Mouse (Mus musculus) kidney, postnatal 10 days (tissue): Measurements from ENCODE around the gene Kirrel3.

Experiments used
- DNase-seq: peaks from one replicate; pipeline ENCODE4 v3.0.0; 2021; ENCODE audit warnings: mixed read lengths

Gene Kirrel3

DNA sequence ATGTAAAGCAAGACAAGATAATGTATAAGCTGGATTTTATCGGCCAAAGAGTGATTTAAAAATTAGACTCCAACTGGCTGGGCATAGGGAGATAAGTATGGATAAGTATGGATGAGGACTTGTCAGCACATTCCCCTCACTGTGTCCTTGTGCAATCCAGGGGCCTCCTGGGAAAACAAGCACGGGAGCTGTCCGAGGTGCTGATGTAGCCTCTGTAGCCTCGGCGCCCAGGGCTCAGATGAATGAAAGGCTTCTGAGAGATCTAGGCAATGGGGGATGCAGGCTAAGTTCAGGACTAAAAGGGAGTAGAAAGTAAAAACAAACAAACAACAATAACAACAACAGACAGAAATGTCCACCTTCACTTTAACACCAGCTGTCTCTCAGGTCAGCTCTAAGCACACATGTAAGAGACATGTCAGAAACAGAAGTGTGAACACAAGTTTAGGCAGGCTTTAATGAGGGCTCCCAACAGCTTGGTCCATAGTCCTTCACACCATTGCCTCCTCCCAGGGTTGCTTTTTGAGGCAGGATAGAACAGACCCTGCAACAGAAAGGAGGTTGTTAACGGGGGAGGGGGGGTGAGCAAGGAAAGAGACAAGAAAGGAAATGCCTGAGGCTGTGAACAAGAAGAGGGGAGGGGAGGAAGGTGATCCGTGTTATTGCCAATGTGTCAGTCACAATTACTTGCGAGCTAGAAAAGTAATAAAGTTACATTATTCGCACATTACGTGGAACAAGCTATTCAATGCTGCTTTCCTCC is 352.2 kb downstream of the Kirrel3 start:
- peak; percentile 73 for DNase-seq

DNA sequence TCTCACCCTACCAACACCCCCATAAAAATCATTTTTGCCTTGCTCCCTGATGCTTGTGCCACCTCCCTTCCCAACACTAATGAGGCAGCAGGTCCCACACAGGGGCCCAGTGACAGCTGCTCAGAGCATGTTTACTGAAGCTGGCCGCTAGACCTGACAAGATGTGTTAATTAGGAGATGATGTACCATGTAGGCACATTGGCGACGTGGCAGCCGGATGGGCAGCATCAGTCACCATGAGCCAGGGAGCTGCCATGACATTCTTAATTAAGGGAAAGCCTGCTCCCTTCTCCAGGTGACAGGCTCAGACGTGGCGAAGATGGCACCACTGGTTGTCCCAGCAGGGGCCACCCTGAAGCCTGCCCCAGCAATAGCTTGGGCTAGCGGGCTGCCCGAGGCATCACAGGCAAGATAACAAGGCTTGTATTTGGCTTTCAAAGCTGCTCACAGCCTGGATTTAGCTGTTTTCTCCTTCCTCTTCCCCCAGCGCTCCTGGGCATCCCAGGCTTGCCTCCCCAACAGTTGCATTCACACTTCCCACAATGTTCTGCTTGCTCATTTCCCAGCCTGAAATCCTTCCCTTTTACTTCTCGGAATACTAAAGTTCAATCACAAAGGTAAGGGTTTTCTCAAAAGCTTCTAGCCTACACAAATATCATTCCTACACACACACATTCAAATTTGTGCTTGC is 357.7 kb downstream of the Kirrel3 start:
- no peak for DNase-seq

- DNase-seq, result no peak
Measured at GRCm38 (mm10) chr9:34846440-34846839, 360.7 kb downstream of the Kirrel3 start.

- DNase-seq, result peak; percentile 27
Measured at GRCm38 (mm10) chr9:34847664-34848063, 362.0 kb downstream of the Kirrel3 start.

DNA sequence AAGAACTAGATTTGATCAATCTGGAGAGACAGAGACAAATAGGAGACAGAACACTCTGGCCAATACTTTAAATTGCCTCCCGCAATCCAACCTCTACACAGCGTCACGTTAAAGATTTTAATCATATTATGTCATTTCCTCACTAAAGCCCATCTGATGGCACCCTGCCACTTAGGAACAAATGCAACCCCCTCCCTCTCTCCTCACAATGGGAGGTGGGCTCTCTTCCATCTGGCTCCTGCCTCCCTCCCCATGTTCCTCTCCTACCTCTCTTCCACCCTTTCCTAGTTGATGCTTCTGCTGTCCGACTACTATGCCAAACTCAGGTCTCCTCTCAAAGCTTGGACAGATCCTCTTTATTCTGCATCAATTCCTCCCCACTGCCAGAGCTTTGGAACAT is 365.4 kb downstream of the Kirrel3 start:
- DNase-seq, result no peak

GRCm38 (mm10) chr9:34857575-34857974 is 371.9 kb downstream of the Kirrel3 start:
- peak; percentile 19 for DNase-seq

DNA sequence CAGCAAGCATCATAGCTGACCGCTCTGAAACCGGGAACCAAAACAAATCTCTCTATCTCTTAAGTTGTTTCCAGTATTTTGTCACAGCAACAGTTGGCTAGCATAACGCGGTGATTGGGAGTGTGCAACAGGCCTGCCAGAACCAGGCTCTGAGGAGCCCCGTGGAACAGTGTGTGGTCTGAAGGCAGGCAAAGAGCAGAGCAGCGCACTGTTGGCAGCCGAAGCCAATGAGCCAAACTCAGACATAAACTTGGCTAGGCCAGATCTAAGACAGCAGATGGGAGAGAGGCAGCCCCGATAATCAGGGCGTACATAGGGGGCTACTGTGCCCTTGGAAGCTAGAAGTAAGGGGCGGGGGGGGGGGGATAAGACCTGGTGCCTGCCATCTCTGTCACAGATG is 372.4 kb downstream of the Kirrel3 start:
- DNase-seq, result no peak

GRCm38 (mm10) chr9:34860934-34861333 is 375.2 kb downstream of the Kirrel3 start:
- DNase-seq, result no peak

- peak; percentile 60 for DNase-seq
Measured at GRCm38 (mm10) chr9:34861775-34862174, 376.1 kb downstream of the Kirrel3 start.

DNA sequence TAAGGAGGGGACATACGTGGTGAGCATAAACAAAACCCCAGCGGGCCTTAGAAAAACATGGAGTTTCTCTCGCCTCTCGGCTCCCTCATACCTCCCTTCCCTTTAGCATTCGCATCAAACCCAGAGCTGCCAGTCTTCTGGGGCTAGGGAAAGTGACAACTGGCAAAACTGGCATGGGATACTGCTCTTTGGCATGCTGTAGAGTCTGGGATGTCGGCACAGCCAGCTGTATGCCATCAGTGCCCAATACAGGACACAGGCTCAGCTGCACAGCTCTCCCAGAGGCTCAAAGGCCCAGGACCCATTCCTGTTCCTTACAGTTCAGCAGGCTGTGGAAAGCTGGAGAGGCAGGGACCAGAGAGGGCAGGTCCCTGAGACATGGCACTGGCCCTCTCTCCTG is 379.9 kb downstream of the Kirrel3 start:
- DNase-seq, result no peak

DNA sequence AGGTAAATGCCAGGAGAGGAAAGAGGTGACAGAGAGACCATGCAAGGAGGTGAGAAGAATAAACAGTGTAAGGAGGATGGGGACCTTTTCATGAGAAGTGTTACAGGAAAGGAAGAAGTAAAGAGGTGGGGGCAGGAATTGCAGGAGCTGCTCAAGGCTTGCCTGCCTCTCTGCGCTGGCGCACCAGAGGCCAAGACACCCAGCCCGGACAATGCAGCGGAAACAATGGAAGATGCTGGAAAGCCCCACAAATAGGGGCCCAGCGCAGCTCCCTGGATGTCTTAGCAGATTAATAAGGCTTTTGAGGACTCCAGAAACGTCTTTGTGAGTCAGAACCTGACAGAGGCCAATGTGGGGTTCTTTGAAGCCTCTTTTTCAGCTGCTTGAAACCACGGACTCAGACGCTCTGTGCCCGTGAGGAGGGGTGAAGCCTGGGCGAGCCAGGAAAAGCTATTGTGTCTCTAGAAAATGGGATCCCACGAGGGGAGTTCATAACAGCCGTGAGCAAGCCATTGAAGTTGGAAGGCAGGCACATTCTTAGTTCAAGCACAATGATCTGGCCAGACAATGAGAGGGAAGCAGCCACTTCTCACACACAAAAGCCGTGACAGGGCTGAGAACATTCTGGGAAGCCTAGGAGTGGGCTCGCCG is 385.7 kb downstream of the Kirrel3 start:
- no peak for DNase-seq

DNA sequence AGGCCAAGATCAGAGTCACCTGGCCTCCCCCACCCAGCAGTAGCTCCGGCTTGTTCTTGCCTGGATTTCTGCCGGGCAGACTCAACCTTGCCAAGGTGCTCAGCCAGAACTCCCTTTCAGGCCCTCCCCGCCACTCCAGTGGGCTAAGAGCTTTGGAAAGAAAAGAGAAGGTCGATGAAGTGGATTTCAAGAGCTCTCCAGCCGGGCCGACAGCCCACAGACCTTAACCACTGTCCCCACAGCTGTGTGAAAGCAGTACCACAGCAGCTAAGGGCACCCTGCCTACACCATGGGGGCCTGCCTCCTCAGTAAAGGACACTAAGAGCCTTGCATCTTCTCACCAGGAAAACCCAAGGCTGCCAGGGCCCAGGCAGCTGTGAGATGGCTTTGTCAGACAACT is 389.5 kb downstream of the Kirrel3 start:
- no peak for DNase-seq

DNA sequence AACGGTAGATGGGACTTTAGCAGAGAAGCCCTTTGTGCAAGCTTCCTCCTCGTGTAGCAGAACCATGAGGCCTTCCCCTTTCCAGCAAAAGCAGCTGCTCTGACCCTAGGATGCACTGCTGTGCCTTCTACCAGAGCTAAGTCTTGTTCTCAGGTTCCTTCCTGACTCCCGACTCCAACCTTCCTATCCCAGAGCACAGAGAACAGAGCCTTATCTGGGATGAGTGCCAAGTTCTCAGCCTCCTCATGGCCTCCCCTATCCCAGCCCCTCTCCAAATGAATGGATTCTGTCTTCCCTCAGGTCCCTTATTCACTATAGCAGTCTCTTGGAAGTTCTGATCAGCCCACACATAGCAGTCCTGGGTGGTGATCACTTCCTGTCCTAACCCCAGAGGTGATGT is 391.5 kb downstream of the Kirrel3 start:
- no peak for DNase-seq

DNA sequence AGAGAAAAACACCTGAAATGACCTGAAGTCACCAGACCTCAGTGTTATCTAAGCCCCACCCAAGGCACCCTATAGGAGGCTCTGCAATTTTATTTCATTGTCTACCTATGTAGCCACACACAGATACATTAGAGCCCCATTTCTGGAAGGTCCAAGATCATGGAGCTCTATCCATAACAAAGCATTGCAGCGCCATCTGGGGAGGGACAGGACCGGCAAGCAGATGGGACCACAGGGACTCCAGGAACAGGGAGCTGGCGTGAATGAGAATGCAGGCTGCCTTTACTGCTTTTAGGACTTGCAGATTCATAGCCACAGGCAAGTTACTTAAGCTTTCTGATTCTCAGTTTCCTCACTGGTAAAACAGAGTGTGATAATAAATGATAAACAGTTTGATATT is 392.1 kb downstream of the Kirrel3 start:
- no peak for DNase-seq

DNA sequence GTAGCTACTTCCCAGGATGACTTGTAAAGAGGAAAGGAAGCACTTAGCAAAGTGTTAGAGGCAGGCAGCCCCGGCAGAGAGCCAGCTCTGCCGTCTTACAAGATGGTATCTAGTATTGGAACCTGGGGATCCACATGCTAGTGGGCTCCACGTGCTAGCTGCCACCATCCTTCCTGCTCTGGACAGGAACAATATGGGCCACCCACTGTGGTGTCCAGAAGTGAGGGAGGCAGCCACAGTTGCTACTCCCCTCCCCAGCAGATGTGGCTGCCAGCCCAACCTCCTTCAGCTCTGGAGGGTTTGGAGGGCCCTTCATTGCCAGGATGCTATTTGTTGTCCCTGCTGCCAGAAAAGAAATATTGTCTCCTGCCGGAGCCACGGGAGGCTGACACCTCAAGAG is 396.1 kb downstream of the Kirrel3 start:
- no peak for DNase-seq

DNA sequence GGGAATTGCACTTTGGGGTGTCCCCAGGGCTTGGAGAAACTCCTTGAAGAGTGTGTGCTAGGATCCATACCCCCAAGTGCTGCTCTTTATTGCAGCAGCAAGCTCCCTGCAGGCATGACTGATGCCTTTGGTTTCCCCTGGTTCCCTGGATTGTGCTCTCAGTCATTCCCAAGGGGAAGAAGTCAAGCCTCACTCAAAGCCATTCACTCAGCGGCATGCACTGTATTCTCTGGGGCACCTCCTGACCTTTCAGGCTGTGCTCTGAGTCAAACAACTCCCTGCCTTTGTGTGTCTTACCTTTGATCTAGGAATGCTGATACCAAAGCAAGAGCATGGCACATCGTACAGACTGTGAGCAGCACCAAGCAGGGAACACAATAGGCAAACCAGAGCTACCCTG is 396.5 kb downstream of the Kirrel3 start:
- no peak for DNase-seq

GRCm38 (mm10) chr9:34883122-34883521 is 397.4 kb downstream of the Kirrel3 start:
- no peak for DNase-seq

- DNase-seq, result no peak
Measured at GRCm38 (mm10) chr9:34884325-34884724, 398.6 kb downstream of the Kirrel3 start.

DNA sequence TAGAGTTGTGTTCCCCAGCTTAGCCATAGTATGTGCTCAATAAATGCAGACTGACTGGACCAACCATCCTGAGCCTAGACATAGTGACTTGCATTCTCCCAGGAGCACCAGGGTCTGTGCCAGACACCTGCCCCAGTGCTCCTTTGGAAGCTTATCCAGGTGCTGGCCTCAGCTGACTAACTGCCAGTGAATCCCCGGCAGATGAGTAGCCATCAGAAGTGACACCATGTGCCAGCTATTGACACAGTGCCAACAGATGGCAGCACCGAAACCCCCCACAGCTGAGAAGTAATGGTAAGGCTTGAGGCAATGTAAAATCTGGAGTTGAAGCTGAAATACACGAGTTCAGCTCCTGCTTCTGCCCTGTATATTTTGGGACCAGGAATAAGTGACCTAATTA is 399.2 kb downstream of the Kirrel3 start:
- DNase-seq, result no peak

GRCm38 (mm10) chr9:34886746-34887145 is 401.1 kb downstream of the Kirrel3 start:
- DNase-seq, result no peak

DNA sequence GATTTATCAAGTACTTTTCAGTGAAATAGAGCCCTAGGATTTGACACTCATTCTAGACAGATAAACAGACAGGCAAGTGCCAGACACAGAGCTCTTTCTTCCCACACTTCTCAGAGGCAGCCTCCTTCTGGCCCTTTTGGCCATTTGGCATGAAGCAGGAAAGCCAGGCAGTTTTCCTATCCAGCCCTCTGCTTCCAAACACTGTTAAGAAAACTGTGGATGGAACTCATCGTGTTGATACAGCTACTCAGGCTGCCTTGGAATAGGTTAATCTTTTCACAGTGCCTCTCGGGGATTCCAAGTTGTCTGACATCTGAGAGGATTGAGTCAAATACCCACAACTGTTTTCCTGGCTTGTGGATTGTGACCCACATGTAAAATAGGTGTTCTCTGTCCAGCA is 401.5 kb downstream of the Kirrel3 start:
- DNase-seq, result no peak

DNA sequence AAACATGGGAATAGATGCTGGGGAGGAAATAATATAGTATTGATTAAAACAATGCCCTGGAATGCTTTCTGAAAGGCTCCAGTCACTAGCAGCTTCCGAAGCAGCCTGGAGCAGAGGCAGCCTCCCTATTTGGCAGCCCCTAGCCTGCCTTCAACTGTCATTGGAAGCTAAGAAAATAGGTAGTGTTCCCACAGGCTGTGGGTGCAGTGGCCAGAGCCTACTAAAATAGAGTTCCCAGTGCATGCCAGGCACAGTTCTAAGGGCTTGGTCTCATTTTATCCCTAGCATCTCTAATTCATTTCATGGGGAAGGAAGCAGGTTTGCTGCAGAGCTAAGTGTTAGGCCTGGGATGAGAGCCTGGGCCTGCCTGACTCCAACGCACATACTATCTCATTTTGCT is 402.6 kb downstream of the Kirrel3 start:
- no peak for DNase-seq

DNA sequence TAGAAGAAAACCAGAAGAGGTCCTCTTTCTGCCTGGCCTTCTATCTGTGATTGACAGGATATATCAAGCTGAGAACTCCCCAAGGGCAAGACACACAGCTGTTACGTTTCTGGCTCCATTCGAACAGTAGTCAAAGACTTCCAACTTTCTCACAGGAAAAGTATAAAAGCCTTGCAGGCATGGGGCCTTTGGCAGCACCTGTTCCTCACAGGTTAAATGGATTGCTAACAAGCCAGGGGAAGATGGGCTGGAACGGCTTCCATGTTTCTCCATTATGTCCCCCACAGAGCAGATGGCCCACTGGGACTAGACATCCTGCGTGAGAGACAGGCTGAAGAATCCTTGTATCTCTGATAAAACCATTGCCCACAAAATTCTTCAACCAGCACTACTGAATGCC is 415.5 kb downstream of the Kirrel3 start:
- no peak for DNase-seq

- no peak for DNase-seq
Measured at GRCm38 (mm10) chr9:34901888-34902287, 416.2 kb downstream of the Kirrel3 start.
